ENCODE assay signal across 22 mouse cellular contexts in the genomic region with DNA sequence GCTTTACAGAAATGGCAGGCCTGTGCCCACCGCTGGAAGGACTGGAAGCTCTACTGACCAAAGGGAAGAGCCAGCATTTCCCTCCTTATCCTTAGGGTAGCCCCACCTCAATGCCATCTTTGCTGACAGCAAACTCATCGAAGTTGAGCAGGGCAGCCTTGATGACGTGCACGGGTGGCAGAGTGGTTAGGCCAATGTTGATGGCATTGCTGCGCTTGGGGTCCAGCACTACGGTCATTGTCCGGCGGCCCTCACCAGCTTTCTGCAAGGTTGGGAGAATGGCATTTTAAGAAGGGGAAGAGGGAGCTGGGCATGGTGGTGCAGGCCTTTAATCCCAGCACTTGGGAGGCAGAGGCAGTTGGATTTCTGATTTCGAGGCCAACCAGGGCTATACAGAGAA. TPM values are rescaled to one million over a fixed set of nuclear protein-coding genes. Genes with fewer than 3 reads are reported as not detected.
DNase-seq lines count a peak whose midpoint lies in the region; ATAC-seq and TF ChIP-seq lines count a peak whose summit lies in the region.
"Had no signal": no experiment of that assay in that cellular context is flagged by ENCODE, and none has a peak within 500 bp of the region (broad histone marks: within the 10 kb centered on the region; RNA-seq: fewer than 3 reads in every experiment).

No protein-coding gene starts in this region.

- no peak overlapping the region for H3K4me3 ChIP-seq in intestine, embryonic 16.5 days (ENCODE audit: low read length)
- H3K4me3 ChIP-seq in intestine, embryonic 15.5 days (replicated peaks) = no peak overlapping the region
- peak overlapping the region; percentile 15 for H3K4me3 ChIP-seq in megakaryocyte, embryonic 14.5 days (replicated peaks)
- H3K4me3 ChIP-seq in intestine, postnatal 0 days (ENCODE audit: low read depth, low read length) = no peak overlapping the region
- H3K4me3 ChIP-seq in small intestine, adult 2 months (ENCODE audit: low read depth, low read length) = no peak overlapping the region
- H3K4me3 ChIP-seq: forebrain, embryonic 10.5 days; forebrain, embryonic 13.5 days; heart, adult 2 months; hindbrain, embryonic 12.5 days; hindbrain, embryonic 15.5 days had no signal

- no peaks in the 10 kb centered on the region for H3K9me3 ChIP-seq in intestine, embryonic 16.5 days (ENCODE audit: control insufficient read depth, low read length)
- no peaks in the 10 kb centered on the region for H3K9me3 ChIP-seq in intestine, embryonic 15.5 days
- no peaks in the 10 kb centered on the region for H3K9me3 ChIP-seq in megakaryocyte, embryonic 14.5 days
- no peaks in the 10 kb centered on the region for H3K9me3 ChIP-seq in intestine, postnatal 0 days (ENCODE audit: control insufficient read depth)
- H3K9me3 ChIP-seq: forebrain, embryonic 10.5 days; forebrain, embryonic 13.5 days; hindbrain, embryonic 12.5 days; hindbrain, embryonic 15.5 days had no signal

- 91% methylated on average over 9 of the region's 9 CpGs for WGBS in intestine, embryonic 16.5 days
- WGBS in intestine, embryonic 15.5 days = 94% methylated on average over 9 of the region's 9 CpGs
- WGBS in intestine, postnatal 0 days = 94% methylated on average over 9 of the region's 9 CpGs
- WGBS in small intestine, adult 2 months = 84% methylated on average over 9 of the region's 9 CpGs

- H3K4me2 ChIP-seq in intestine, embryonic 16.5 days (ENCODE audit: low read depth, low read length) = no peak overlapping the region
- no peak overlapping the region for H3K4me2 ChIP-seq in intestine, embryonic 15.5 days (replicated peaks)
- no peak overlapping the region for H3K4me2 ChIP-seq in intestine, postnatal 0 days (replicated peaks; ENCODE audit: low read depth)
- H3K4me2 ChIP-seq: forebrain, embryonic 13.5 days; heart, embryonic 11.5 days; hindbrain, embryonic 12.5 days; hindbrain, embryonic 15.5 days had no signal

- H3K27ac ChIP-seq in intestine, embryonic 16.5 days (ENCODE audit: low read length) = 0 out of 2 replicates have a peak overlapping the region, but pooled peaks have one; percentile 24
- no peak overlapping the region for H3K27ac ChIP-seq in intestine, embryonic 15.5 days
- H3K27ac ChIP-seq in intestine, postnatal 0 days (ENCODE audit: low read depth, low read length) = peak overlapping the region; percentile 62; the same call in 1 of the 2 replicates
- H3K27ac ChIP-seq in small intestine, adult 2 months (ENCODE audit: insufficient read depth, low read depth, low read length) = peak overlapping the region; percentile 11; the same call in 1 of the 2 replicates
- H3K27ac ChIP-seq: forebrain, embryonic 10.5 days; forebrain, embryonic 13.5 days; heart, adult 2 months; hindbrain, embryonic 12.5 days; hindbrain, embryonic 15.5 days had no signal

- ATAC-seq in intestine, embryonic 16.5 days = no peak
- ATAC-seq in intestine, embryonic 15.5 days = no peak
- no peak for ATAC-seq in megakaryocyte, adult 5-6 weeks (ENCODE audit: poor library complexity, severe bottlenecking)
- ATAC-seq in intestine, postnatal 0 days = no peak
- ATAC-seq: activated CD4-positive, CD25-positive, alpha-beta regulatory T cell, adult 4 months; CD4-positive, CD25-positive, alpha-beta regulatory T cell, adult 4 months; forebrain, embryonic 13.5 days; forebrain, embryonic 16.5 days had no signal

- DNase-seq in left cerebral cortex, adult 8-10 months (ENCODE audit: low spot score in 2 of 2) = no peak
- DNase-seq: adrenal gland, adult 8-10 months; adrenal gland, postnatal 25 days; cerebellum, adult 11-12 months; cerebellum, adult 8-10 months; cerebellum, postnatal 14 days; gastrocnemius, postnatal 14 days; heart, adult 2 months had no signal

- TF ChIP-seq CTCF in intestine, postnatal 0 days (IDR thresholded peaks at IDR 0.05; ENCODE audit: low read depth) = no peak
- TF ChIP-seq CTCF in small intestine, adult 2 months (IDR thresholded peaks at IDR 0.05; ENCODE audit: extremely low read depth, insufficient read length, insufficient replicate concordance, low read depth, low read length) = no peak

- H3K9ac ChIP-seq in intestine, embryonic 16.5 days (ENCODE audit: low read depth, low read length) = no peak overlapping the region
- no peak overlapping the region for H3K9ac ChIP-seq in intestine, embryonic 15.5 days
- H3K9ac ChIP-seq in intestine, postnatal 0 days (ENCODE audit: low read depth, low read length) = no peak overlapping the region
- H3K9ac ChIP-seq: forebrain, embryonic 13.5 days; hindbrain, embryonic 12.5 days; hindbrain, embryonic 15.5 days had no signal

- H3K27me3 ChIP-seq in intestine, embryonic 16.5 days (replicated peaks; ENCODE audit: control insufficient read depth, insufficient read depth, low read length) = no peaks in the 10 kb centered on the region
- no peaks in the 10 kb centered on the region for H3K27me3 ChIP-seq in intestine, embryonic 15.5 days (replicated peaks)
- H3K27me3 ChIP-seq in megakaryocyte, embryonic 14.5 days (replicated peaks) = no peaks in the 10 kb centered on the region
- no peaks in the 10 kb centered on the region for H3K27me3 ChIP-seq in intestine, postnatal 0 days (replicated peaks; ENCODE audit: control insufficient read depth, insufficient read depth, low read length)
- H3K27me3 ChIP-seq in small intestine, adult 2 months (ENCODE audit: control insufficient read depth, insufficient read depth, low read length) = no peaks in the 10 kb centered on the region
- H3K27me3 ChIP-seq: forebrain, embryonic 13.5 days; hindbrain, embryonic 12.5 days; hindbrain, embryonic 15.5 days had no signal

- TF ChIP-seq POLR2A in small intestine, adult 2 months (IDR thresholded peaks at IDR 0.05; ENCODE audit: low read depth, low read length) = no peak

- peaks cover 37% of the 10 kb centered on the region for H3K36me3 ChIP-seq in intestine, embryonic 16.5 days (ENCODE audit: control insufficient read depth, insufficient read depth, low read length)
- peaks cover 67% of the 10 kb centered on the region for H3K36me3 ChIP-seq in intestine, embryonic 15.5 days
- H3K36me3 ChIP-seq in megakaryocyte, embryonic 14.5 days (replicated peaks; ENCODE audit: low read length) = peaks cover 96% of the 10 kb centered on the region
- H3K36me3 ChIP-seq in intestine, postnatal 0 days (ENCODE audit: control insufficient read depth, insufficient read depth) = peaks cover 82% of the 10 kb centered on the region
- peaks cover 74% of the 10 kb centered on the region for H3K36me3 ChIP-seq in small intestine, adult 2 months (ENCODE audit: control insufficient read depth, insufficient read depth, low read length)

- peaks cover 16% of the 10 kb centered on the region for H3K4me1 ChIP-seq in intestine, embryonic 16.5 days (ENCODE audit: control insufficient read depth, insufficient read depth, low read length)
- H3K4me1 ChIP-seq in intestine, embryonic 15.5 days (replicated peaks) = peaks cover 19% of the 10 kb centered on the region
- H3K4me1 ChIP-seq in megakaryocyte, embryonic 14.5 days = peaks cover 90% of the 10 kb centered on the region
- peaks cover 3% of the 10 kb centered on the region; the same call in 1 of the 2 replicates for H3K4me1 ChIP-seq in intestine, postnatal 0 days (replicated peaks; ENCODE audit: control insufficient read depth, insufficient read depth, low read length)
- peaks cover 30% of the 10 kb centered on the region for H3K4me1 ChIP-seq in small intestine, adult 2 months (ENCODE audit: control insufficient read depth, insufficient read depth, insufficient read length, low read length)

RNA-seq across cellular contexts. Expression of a gene that starts 5.8 kb away (rescaled TPM):
- 141 and 142 TPM in 2 replicates for polyA plus RNA-seq in intestine, embryonic 16.5 days (2015; fragmentation: Nextera tagmentation; extraction: Ambion mirVana)
- 128 and 151 TPM in 2 replicates for polyA plus RNA-seq in intestine, embryonic 15.5 days (2015; fragmentation: Nextera tagmentation; extraction: Ambion mirVana)
- 61.6 and 71.6 TPM in 2 replicates for polyA plus RNA-seq in megakaryocyte, embryonic 14.5 days (2012; ENCODE audit: insufficient read depth, low replicate concordance)
- 65.7 and 72.3 TPM in 2 replicates for total RNA-seq in megakaryocyte, adult 5-6 weeks (2015)
- 33.0 and 40.9 TPM in 2 replicates for total RNA-seq in megakaryocyte, adult 5-6 weeks (2017)
- 167 and 184 TPM in 2 replicates for polyA plus RNA-seq in intestine, postnatal 0 days (2015; fragmentation: Nextera tagmentation; extraction: Ambion mirVana)
- 77.5 and 105 TPM in 2 replicates for polyA plus RNA-seq in small intestine, adult 2 months (2012; rRNA removed)
- 10 to 100 TPM; 33.7 to 46.5 (median 40.0) TPM for total RNA-seq in left cerebral cortex, adult 8-10 months (2022)

RNA-seq across cellular contexts. Expression of a gene that starts 5.9 kb away (rescaled TPM):
- 1.5 and 1.8 TPM in 2 replicates for polyA plus RNA-seq in intestine, embryonic 16.5 days (2015; fragmentation: Nextera tagmentation; extraction: Ambion mirVana)
- 1.3 and 2.3 TPM in 2 replicates for polyA plus RNA-seq in intestine, embryonic 15.5 days (2015; fragmentation: Nextera tagmentation; extraction: Ambion mirVana)
- 13.0 and 15.5 TPM in 2 replicates for polyA plus RNA-seq in megakaryocyte, embryonic 14.5 days (2012; ENCODE audit: insufficient read depth, low replicate concordance)
- 0.89 and 1.8 TPM in 2 replicates for total RNA-seq in megakaryocyte, adult 5-6 weeks (2015)
- 1.7 and 3.1 TPM in 2 replicates for total RNA-seq in megakaryocyte, adult 5-6 weeks (2017)
- polyA plus RNA-seq in intestine, postnatal 0 days (2015; fragmentation: Nextera tagmentation; extraction: Ambion mirVana) = 3.8 and 3.9 TPM in 2 replicates
- 2.7 and 6.9 TPM in 2 replicates for polyA plus RNA-seq in small intestine, adult 2 months (2012; rRNA removed)
- 1 to 10 TPM; 5.8 to 8.7 (median 7.1) TPM for total RNA-seq in left cerebral cortex, adult 8-10 months (2022)

RNA-seq across cellular contexts. Expression of a gene that starts 15.8 kb away (rescaled TPM):
- 1.4 and 1.8 TPM in 2 replicates for polyA plus RNA-seq in intestine, embryonic 16.5 days (2015; fragmentation: Nextera tagmentation; extraction: Ambion mirVana)
- polyA plus RNA-seq in intestine, embryonic 15.5 days (2015; fragmentation: Nextera tagmentation; extraction: Ambion mirVana) = 1.3 and 1.9 TPM in 2 replicates
- 78.6 and 155 TPM in 2 replicates for polyA plus RNA-seq in megakaryocyte, embryonic 14.5 days (2012; ENCODE audit: insufficient read depth, low replicate concordance)
- 10.9 and 12.6 TPM in 2 replicates for total RNA-seq in megakaryocyte, adult 5-6 weeks (2015)
- 5.1 and 7.2 TPM in 2 replicates for total RNA-seq in megakaryocyte, adult 5-6 weeks (2017)
- polyA plus RNA-seq in intestine, postnatal 0 days (2015; fragmentation: Nextera tagmentation; extraction: Ambion mirVana) = 1.3 and 1.6 TPM in 2 replicates
- 15.4 and 19.6 TPM in 2 replicates for polyA plus RNA-seq in small intestine, adult 2 months (2012; rRNA removed)
- 1 to 10 TPM; 2.5 to 5.2 (median 4.0) TPM for total RNA-seq in left cerebral cortex, adult 8-10 months (2022)

RNA-seq across cellular contexts. Expression of a gene that starts 16.7 kb away (rescaled TPM):
- polyA plus RNA-seq in intestine, embryonic 16.5 days (2015; fragmentation: Nextera tagmentation; extraction: Ambion mirVana) = 0.93 and 1.1 TPM in 2 replicates
- 1.4 and 1.7 TPM in 2 replicates for polyA plus RNA-seq in intestine, embryonic 15.5 days (2015; fragmentation: Nextera tagmentation; extraction: Ambion mirVana)
- 4.1 and 16.4 TPM in 2 replicates for polyA plus RNA-seq in megakaryocyte, embryonic 14.5 days (2012; ENCODE audit: insufficient read depth, low replicate concordance)
- 0.56 and 0.87 TPM in 2 replicates for total RNA-seq in megakaryocyte, adult 5-6 weeks (2015)
- 0.73 and 0.77 TPM in 2 replicates for total RNA-seq in megakaryocyte, adult 5-6 weeks (2017)
- 0.31 and 0.40 TPM in 2 replicates for polyA plus RNA-seq in intestine, postnatal 0 days (2015; fragmentation: Nextera tagmentation; extraction: Ambion mirVana)
- polyA plus RNA-seq in small intestine, adult 2 months (2012; rRNA removed) = 1.4 and 3.1 TPM in 2 replicates
- total RNA-seq in left cerebral cortex, adult 8-10 months (2022) = 10 to 100 TPM; 28.9 to 30.7 (median 29.7) TPM

RNA-seq across cellular contexts. Expression of a gene that starts 26.5 kb away (rescaled TPM):
- polyA plus RNA-seq in intestine, embryonic 16.5 days (2015; fragmentation: Nextera tagmentation; extraction: Ambion mirVana) = 28.0 and 30.3 TPM in 2 replicates
- polyA plus RNA-seq in intestine, embryonic 15.5 days (2015; fragmentation: Nextera tagmentation; extraction: Ambion mirVana) = 18.3 and 21.2 TPM in 2 replicates
- polyA plus RNA-seq in megakaryocyte, embryonic 14.5 days (2012; ENCODE audit: insufficient read depth, low replicate concordance) = 0.63 TPM in 1 of 2 replicates, not detected in the other
- 0.46 and 0.58 TPM in 2 replicates for total RNA-seq in megakaryocyte, adult 5-6 weeks (2015)
- total RNA-seq in megakaryocyte, adult 5-6 weeks (2017) = 0.20 and 0.51 TPM in 2 replicates
- polyA plus RNA-seq in intestine, postnatal 0 days (2015; fragmentation: Nextera tagmentation; extraction: Ambion mirVana) = 34.2 TPM in 2 replicates
- 39.6 and 107 TPM in 2 replicates for polyA plus RNA-seq in small intestine, adult 2 months (2012; rRNA removed)
- total RNA-seq in left cerebral cortex, adult 8-10 months (2022) = 1 to 10 TPM; 1.5 to 3.0 (median 2.3) TPM
